Mouse (Mus musculus): ENCODE data around the gene Rnf207. TPM values are rescaled to one million over a fixed set of nuclear protein-coding genes. Genes with fewer than 3 reads are reported as not detected.

Gene Rnf207
- polyA plus RNA-seq, 1 experiment from 2014 or later, result 8.8 TPM

- peaks cover 28% of the 10 kb centered on the region for H3K4me1 ChIP-seq (replicated peaks)
- WGBS, result 91% methylated on average over 10 of the region's 10 CpGs
- no peak overlapping the region for H3K4me3 ChIP-seq
- H3K9ac ChIP-seq, result no peak overlapping the region
- H3K27me3 ChIP-seq, result no peaks in the 10 kb centered on the region
- H3K27ac ChIP-seq (replicated peaks), result no peak overlapping the region
- H3K4me2 ChIP-seq, result no peak overlapping the region
- ATAC-seq (ENCODE audit: low FRiP score, low read depth), result no peak
- H3K9me3 ChIP-seq, result no peaks in the 10 kb centered on the region
- H3K36me3 ChIP-seq, result peaks cover 35% of the 10 kb centered on the region
Measured at GRCm38 (mm10) chr4:152303172-152303571, 15.6 kb downstream of the Rnf207 start.

GRCm38 (mm10) chr4:152302012-152302411 is 16.8 kb downstream of the Rnf207 start:
- Histone ChIP-seq H3K4me1 (replicated peaks) (peaks cover 34% of the 10 kb centered on the region), H3K4me2 (no peak overlapping the region), H3K27ac (replicated peaks) (no peak overlapping the region), H3K36me3 (peaks cover 35% of the 10 kb centered on the region), H3K4me3 (no peak overlapping the region), H3K27me3 (no peaks in the 10 kb centered on the region), H3K9ac (no peak overlapping the region), H3K9me3 (no peaks in the 10 kb centered on the region)
- 70% methylated on average over 11 of the region's 11 CpGs for WGBS
- no peak for ATAC-seq (ENCODE audit: low FRiP score, low read depth)

GRCm38 (mm10) chr4:152300375-152300774 is 18.4 kb downstream of the Rnf207 start:
- Histone ChIP-seq H3K9ac (no peak overlapping the region), H3K4me2 (no peak overlapping the region), H3K27me3 (peaks cover 7% of the 10 kb centered on the region), H3K9me3 (no peaks in the 10 kb centered on the region), H3K4me1 (replicated peaks) (peaks cover 25% of the 10 kb centered on the region), H3K36me3 (peaks cover 35% of the 10 kb centered on the region), H3K27ac (replicated peaks) (no peak overlapping the region), H3K4me3 (no peak overlapping the region)
- no peak for ATAC-seq (ENCODE audit: low FRiP score, low read depth)
- WGBS, result 86% methylated on average over 8 of the region's 8 CpGs

GRCm38 (mm10) chr4:152298836-152299235 is 20.0 kb downstream of the Rnf207 start:
- H3K27me3 ChIP-seq, result peaks cover 21% of the 10 kb centered on the region
- no peak overlapping the region; the same call in 1 of the 2 replicates for H3K4me3 ChIP-seq

GRCm38 (mm10) chr4:152296874-152297861 is 21.6 kb downstream of the Rnf207 start, which contains the start of gene Icmt:
Gene Icmt, plus strand, starts transcription at chr4:152297227.
- WGBS, result under 1% methylated on average over 118 of the region's 119 CpGs
- ATAC-seq (ENCODE audit: low FRiP score, low read depth), result peak; percentile 95
- Histone ChIP-seq H3K4me2 (peak within 1 kb of the TSS; percentile 91), H3K9me3 (no peaks in the 10 kb centered on the region), H3K4me1 (replicated peaks) (peaks cover 28% of the 10 kb centered on the region), H3K27ac (replicated peaks) (peak within 1 kb of the TSS; percentile 74), H3K4me3 (peak within 1 kb of the TSS; percentile 65), H3K36me3 (peaks cover 12% of the 10 kb centered on the region; the same call in 1 of the 2 replicates), H3K9ac (peak within 1 kb of the TSS; percentile 77), H3K27me3 (peaks cover 37% of the 10 kb centered on the region)

More at GRCm38 (mm10) chr4:152298836-152299235, 20.0 kb downstream of the Rnf207 start:
- peaks cover 25% of the 10 kb centered on the region for H3K36me3 ChIP-seq
- H3K9me3 ChIP-seq, result no peaks in the 10 kb centered on the region
- H3K27ac ChIP-seq (replicated peaks), result no peak overlapping the region
- H3K4me2 ChIP-seq, result peak overlapping the region; percentile 91; the same call in 1 of the 2 replicates
- H3K9ac ChIP-seq, result no peak overlapping the region
- 82% methylated on average over 14 of the region's 14 CpGs for WGBS
- H3K4me1 ChIP-seq (replicated peaks), result peaks cover 18% of the 10 kb centered on the region
- ATAC-seq (ENCODE audit: low FRiP score, low read depth), result no peak

GRCm38 (mm10) chr4:152296371-152296770 is 22.4 kb downstream of the Rnf207 start:
- H3K27ac ChIP-seq (replicated peaks), result no peak overlapping the region
- ATAC-seq (ENCODE audit: low FRiP score, low read depth), result no peak
- H3K4me2 ChIP-seq, result peak overlapping the region; percentile 91
- WGBS, result 18% methylated on average over 8 of the region's 8 CpGs
- H3K4me3 ChIP-seq, result peak overlapping the region; percentile 65
- H3K4me1 ChIP-seq (replicated peaks), result peaks cover 32% of the 10 kb centered on the region
- H3K9me3 ChIP-seq, result no peaks in the 10 kb centered on the region
- peaks cover 45% of the 10 kb centered on the region for H3K27me3 ChIP-seq
- H3K36me3 ChIP-seq, result peaks cover 12% of the 10 kb centered on the region; the same call in 1 of the 2 replicates
- H3K9ac ChIP-seq, result peak overlapping the region; percentile 28; the same call in 1 of the 2 replicates

GRCm38 (mm10) chr4:152295916-152296315 is 22.9 kb downstream of the Rnf207 start:
- Histone ChIP-seq H3K27me3 (peaks cover 49% of the 10 kb centered on the region), H3K4me3 (no peak overlapping the region), H3K4me2 (no peak overlapping the region), H3K9ac (no peak overlapping the region), H3K9me3 (no peaks in the 10 kb centered on the region), H3K27ac (replicated peaks) (no peak overlapping the region), H3K36me3 (peaks cover 11% of the 10 kb centered on the region; the same call in 1 of the 2 replicates), H3K4me1 (replicated peaks) (peaks cover 36% of the 10 kb centered on the region)
- WGBS, result 61% methylated on average over 4 of the region's 4 CpGs
- ATAC-seq (ENCODE audit: low FRiP score, low read depth), result no peak

GRCm38 (mm10) chr4:152294188-152294929 is 24.4 kb downstream of the Rnf207 start:
- H3K4me3 ChIP-seq, result no peak overlapping the region
- H3K4me1 ChIP-seq (replicated peaks), result peaks cover 49% of the 10 kb centered on the region
- ATAC-seq (ENCODE audit: low FRiP score, low read depth), result no peak
- H3K36me3 ChIP-seq, result no peaks in the 10 kb centered on the region
- H3K9ac ChIP-seq, result no peak overlapping the region
- 49% methylated on average over 10 of the region's 10 CpGs for WGBS
- no peak overlapping the region for H3K27ac ChIP-seq (replicated peaks)
- H3K4me2 ChIP-seq, result no peak overlapping the region
- H3K9me3 ChIP-seq, result no peaks in the 10 kb centered on the region
- H3K27me3 ChIP-seq, result peaks cover 62% of the 10 kb centered on the region

GRCm38 (mm10) chr4:152292102-152292765 is 26.6 kb downstream of the Rnf207 start:
- Histone ChIP-seq H3K9me3 (no peaks in the 10 kb centered on the region), H3K4me3 (no peak overlapping the region), H3K4me2 (no peak overlapping the region), H3K36me3 (no peaks in the 10 kb centered on the region), H3K4me1 (replicated peaks) (peaks cover 49% of the 10 kb centered on the region), H3K9ac (no peak overlapping the region), H3K27me3 (peaks cover 76% of the 10 kb centered on the region), H3K27ac (replicated peaks) (0 out of 2 replicates have a peak overlapping the region, but pooled peaks have one; percentile 36)
- 12% methylated on average over 12 of the region's 12 CpGs for WGBS
- ATAC-seq (ENCODE audit: low FRiP score, low read depth), result no peak

- Histone ChIP-seq H3K9me3 (no peaks in the 10 kb centered on the region), H3K9ac (peak within 1 kb of the TSS; percentile 5; the same call in 1 of the 2 replicates), H3K27ac (replicated peaks) (no peak within 1 kb of the TSS), H3K4me2 (peak within 1 kb of the TSS; percentile 59), H3K36me3 (no peaks in the 10 kb centered on the region), H3K4me1 (replicated peaks) (peaks cover 54% of the 10 kb centered on the region), H3K4me3 (peak within 1 kb of the TSS; percentile 30), H3K27me3 (peaks cover 83% of the 10 kb centered on the region)
- WGBS, result 17% methylated on average over 6 of the region's 6 CpGs
- ATAC-seq (ENCODE audit: low FRiP score, low read depth), result no peak
Measured at GRCm38 (mm10) chr4:152291562-152291961, 27.2 kb downstream of the Rnf207 start, which contains the start of gene Hes3. Gene Hes3, minus strand, starts transcription at chr4:152291662.

- ATAC-seq (ENCODE audit: low FRiP score, low read depth), result no peak
- Histone ChIP-seq H3K27ac (replicated peaks) (no peak overlapping the region), H3K9me3 (no peaks in the 10 kb centered on the region), H3K4me3 (peak overlapping the region; percentile 30; the same call in 1 of the 2 replicates), H3K27me3 (peaks cover 88% of the 10 kb centered on the region), H3K4me1 (replicated peaks) (peaks cover 58% of the 10 kb centered on the region), H3K9ac (peak overlapping the region; percentile 5; the same call in 1 of the 2 replicates), H3K36me3 (no peaks in the 10 kb centered on the region), H3K4me2 (peak overlapping the region; percentile 59)
- WGBS, result 9% methylated on average over 11 of the region's 11 CpGs
Measured at GRCm38 (mm10) chr4:152290991-152291390, 27.8 kb downstream of the Rnf207 start.

Measured in hindbrain, embryonic 15.5 days (tissue).